Mouse (Mus musculus): ENCODE results near the gene AI837181. TPM values are rescaled to one million over a fixed set of nuclear protein-coding genes. Genes with fewer than 3 reads are reported as not detected.

AI837181 gene
- polyA plus RNA-seq, 1 experiment: 101 TPM

GRCm38 (mm10) chr19:5474281-5475068 is 49.5 kb downstream of the AI837181 start:
- TF ChIP-seq GATA1 (IDR thresholded peaks at IDR 0.05; ENCODE audit: low read length): no peak

- no peak for TF ChIP-seq GATA1 (IDR thresholded peaks at IDR 0.05; ENCODE audit: low read length)
Observed at GRCm38 (mm10) chr19:5475069-5475714, 50.2 kb downstream of the AI837181 start.

Other genes starting within 250 kb of the AI837181 start
- 47.4 and 54.1 TPM in 2 replicates for gene Pacs1, start 152.0 kb upstream of the AI837181 start, polyA plus RNA-seq (2012)
- 445 and 471 TPM in 2 replicates for gene Sf3b2, start 129.7 kb upstream of the AI837181 start, polyA plus RNA-seq (2012)
- not detected in 2 replicates for gene Gal3st3, start 126.8 kb upstream of the AI837181 start, polyA plus RNA-seq (2012)
- gene Catsper1, start 89.4 kb upstream of the AI837181 start, polyA plus RNA-seq (2012): not detected in 2 replicates
- gene Cst6, start 75.6 kb upstream of the AI837181 start, polyA plus RNA-seq (2012): 0.05 and 0.23 TPM in 2 replicates
- 90.9 and 126 TPM in 2 replicates for gene Eif1ad, start 58.4 kb upstream of the AI837181 start, polyA plus RNA-seq (2012)
- gene Banf1, start 58.0 kb upstream of the AI837181 start, polyA plus RNA-seq (2012): 212 and 288 TPM in 2 replicates
- 198 and 219 TPM in 2 replicates for gene Sart1, start 36.4 kb upstream of the AI837181 start, polyA plus RNA-seq (2012)
- 0.21 TPM in 1 of 2 replicates, not detected in the other for gene Tsga10ip, start 22.6 kb upstream of the AI837181 start, polyA plus RNA-seq (2012)
- gene Drap1, start 165 bp upstream of the AI837181 start, polyA plus RNA-seq (2012): 379 and 390 TPM in 2 replicates
- 7.4 and 10.2 TPM in 2 replicates for gene Fosl1, start 22.4 kb downstream of the AI837181 start, polyA plus RNA-seq (2012)
- 13.0 and 16.9 TPM in 2 replicates for gene Ccdc85b, start 32.8 kb downstream of the AI837181 start, polyA plus RNA-seq (2012)
- 12.1 and 152 TPM in 2 replicates for gene Fibp, start 35.5 kb downstream of the AI837181 start, polyA plus RNA-seq (2012)
- gene Ctsw, start 43.4 kb downstream of the AI837181 start, polyA plus RNA-seq (2012): not detected in 2 replicates
- 2.6 and 3.6 TPM in 2 replicates for gene Efemp2, start 48.8 kb downstream of the AI837181 start, polyA plus RNA-seq (2012)
- gene Mus81, start 63.3 kb downstream of the AI837181 start, polyA plus RNA-seq (2012): 34.6 and 51.3 TPM in 2 replicates
- 1,095 and 1,191 TPM in 2 replicates for gene Cfl1, start 65.3 kb downstream of the AI837181 start, polyA plus RNA-seq (2012)
- gene 1700020D05Rik, start 78.6 kb downstream of the AI837181 start, polyA plus RNA-seq (2012): 0.10 and 0.17 TPM in 2 replicates
- 1.4 and 1.7 TPM in 2 replicates for gene Snx32, start 85.4 kb downstream of the AI837181 start, polyA plus RNA-seq (2012)
- not detected in 2 replicates for gene Ovol1, start 135.5 kb downstream of the AI837181 start, polyA plus RNA-seq (2012)
- 18.6 and 18.8 TPM in 2 replicates for gene Ap5b1, start 142.9 kb downstream of the AI837181 start, polyA plus RNA-seq (2012)
- 350 and 521 TPM in 2 replicates for gene Rnaseh2c, start 176.7 kb downstream of the AI837181 start, polyA plus RNA-seq (2012)
- gene Kat5, start 185.1 kb downstream of the AI837181 start, polyA plus RNA-seq (2012): 122 and 156 TPM in 2 replicates
- gene Rela, start 212.3 kb downstream of the AI837181 start, polyA plus RNA-seq (2012): 79.0 and 109 TPM in 2 replicates
- gene Sipa1, start 238.6 kb downstream of the AI837181 start, polyA plus RNA-seq (2012): 89.3 and 105 TPM in 2 replicates